Mouse (Mus musculus): Measurements from ENCODE around the gene Cfap300. TPM values are rescaled to one million over a fixed set of nuclear protein-coding genes. Genes with fewer than 3 reads are reported as not detected.

The Cfap300 gene
- polyA plus RNA-seq, 1 experiment from 2014 or later, result 13.0 TPM

GRCm38 (mm10) chr9:8003301-8004271 lies 39.0 kb downstream of the Cfap300 start:
- Histone ChIP-seq H3K9ac (peak overlapping the region; percentile 99), H3K9me3 (ENCODE audit: low read depth, low read length) (no peaks in the 10 kb centered on the region), H3K27ac (ENCODE audit: low read depth) (peak overlapping the region; percentile 99), H3K4me2 (peak overlapping the region; percentile 77), H3K4me3 (ENCODE audit: low read depth, low read length) (peak overlapping the region; percentile 92), H3K4me1 (ENCODE audit: insufficient read depth) (0 out of 2 replicates have a peak, but pooled peaks cover 4% of the 10 kb centered on the region), H3K36me3 (ENCODE audit: insufficient read depth) (peaks cover 25% of the 10 kb centered on the region), H3K27me3 (ENCODE audit: insufficient read depth, low read length) (no peaks in the 10 kb centered on the region)
- DNase-seq (peak; percentile 72), ATAC-seq (ENCODE audit: insufficient read depth) (peak; percentile 60)
- WGBS, result under 1% methylated on average over 76 of the region's 82 CpGs
- no peak for TF ChIP-seq CTCF (IDR thresholded peaks at IDR 0.05; ENCODE audit: low read depth)

- no peaks in the 10 kb centered on the region for H3K27me3 ChIP-seq (ENCODE audit: insufficient read depth, low read length)
- peak overlapping the region; percentile 77 for H3K4me2 ChIP-seq
- H3K36me3 ChIP-seq (ENCODE audit: insufficient read depth), result peaks cover 33% of the 10 kb centered on the region
- no peak for ATAC-seq (ENCODE audit: insufficient read depth)
- no peak for TF ChIP-seq CTCF (IDR thresholded peaks at IDR 0.05; ENCODE audit: low read depth)
- WGBS, result under 1% methylated on average over 12 of the region's 12 CpGs
- peak overlapping the region; percentile 99 for H3K27ac ChIP-seq (ENCODE audit: low read depth)
- H3K9me3 ChIP-seq (ENCODE audit: low read depth, low read length), result no peaks in the 10 kb centered on the region
- peak overlapping the region; percentile 99 for H3K9ac ChIP-seq
- 0 out of 2 replicates have a peak, but pooled peaks cover 4% of the 10 kb centered on the region for H3K4me1 ChIP-seq (ENCODE audit: insufficient read depth)
- H3K4me3 ChIP-seq (ENCODE audit: low read depth, low read length), result peak overlapping the region; percentile 92
- peak; percentile 67 for DNase-seq
Measured at GRCm38 (mm10) chr9:8002806-8003205, 39.8 kb downstream of the Cfap300 start.

GRCm38 (mm10) chr9:8001352-8001751 lies 41.3 kb downstream of the Cfap300 start:
- no peak for ATAC-seq (ENCODE audit: insufficient read depth)
- 0 out of 2 replicates have a peak, but pooled peaks cover 4% of the 10 kb centered on the region for H3K4me1 ChIP-seq (ENCODE audit: insufficient read depth)
- no peaks in the 10 kb centered on the region for H3K9me3 ChIP-seq (ENCODE audit: low read depth, low read length)
- peak overlapping the region; percentile 47 for H3K4me2 ChIP-seq
- H3K36me3 ChIP-seq (ENCODE audit: insufficient read depth), result peaks cover 39% of the 10 kb centered on the region
- H3K27me3 ChIP-seq (ENCODE audit: insufficient read depth, low read length), result no peaks in the 10 kb centered on the region
- no peak for TF ChIP-seq CTCF (IDR thresholded peaks at IDR 0.05; ENCODE audit: low read depth)
- H3K4me3 ChIP-seq (ENCODE audit: low read depth, low read length), result peak overlapping the region; percentile 16; the same call in 1 of the 2 replicates
- H3K27ac ChIP-seq (ENCODE audit: low read depth), result no peak overlapping the region
- WGBS, result 46% methylated on average over 7 of the region's 7 CpGs
- DNase-seq, result peak; percentile 50
- no peak overlapping the region for H3K9ac ChIP-seq

GRCm38 (mm10) chr9:7994275-7994674 lies 48.3 kb downstream of the Cfap300 start:
- Histone ChIP-seq H3K9me3 (ENCODE audit: low read depth, low read length) (no peaks in the 10 kb centered on the region), H3K4me1 (ENCODE audit: insufficient read depth) (no peaks in the 10 kb centered on the region), H3K36me3 (ENCODE audit: insufficient read depth) (peaks cover 53% of the 10 kb centered on the region), H3K9ac (no peak overlapping the region), H3K4me3 (ENCODE audit: low read depth, low read length) (no peak overlapping the region), H3K27ac (ENCODE audit: low read depth) (no peak overlapping the region), H3K27me3 (ENCODE audit: insufficient read depth, low read length) (no peaks in the 10 kb centered on the region), H3K4me2 (no peak overlapping the region)
- 73% methylated on average over 5 of the region's 5 CpGs for WGBS
- DNase-seq (peak; percentile 59), ATAC-seq (ENCODE audit: insufficient read depth) (no peak)
- no peak for TF ChIP-seq CTCF (IDR thresholded peaks at IDR 0.05; ENCODE audit: low read depth)

GRCm38 (mm10) chr9:7992651-7993050 lies 50.0 kb downstream of the Cfap300 start:
- H3K9me3 ChIP-seq (ENCODE audit: low read depth, low read length), result no peaks in the 10 kb centered on the region
- H3K9ac ChIP-seq, result no peak overlapping the region
- ATAC-seq (ENCODE audit: insufficient read depth) (no peak), DNase-seq (no peak)
- no peak overlapping the region for H3K27ac ChIP-seq (ENCODE audit: low read depth)
- no peaks in the 10 kb centered on the region for H3K4me1 ChIP-seq (ENCODE audit: insufficient read depth)
- H3K4me2 ChIP-seq, result no peak overlapping the region
- no peaks in the 10 kb centered on the region for H3K27me3 ChIP-seq (ENCODE audit: insufficient read depth, low read length)
- 53% methylated on average over 3 of the region's 3 CpGs for WGBS
- no peak for TF ChIP-seq CTCF (IDR thresholded peaks at IDR 0.05; ENCODE audit: low read depth)
- H3K4me3 ChIP-seq (ENCODE audit: low read depth, low read length), result no peak overlapping the region
- peaks cover 45% of the 10 kb centered on the region for H3K36me3 ChIP-seq (ENCODE audit: insufficient read depth)

- 74% methylated on average over 4 of the region's 4 CpGs for WGBS
- H3K4me3 ChIP-seq (ENCODE audit: low read depth, low read length), result no peak overlapping the region
- H3K27me3 ChIP-seq (ENCODE audit: insufficient read depth, low read length), result no peaks in the 10 kb centered on the region
- DNase-seq (peak; percentile 21), ATAC-seq (ENCODE audit: insufficient read depth) (no peak)
- H3K36me3 ChIP-seq (ENCODE audit: insufficient read depth), result peaks cover 41% of the 10 kb centered on the region
- H3K9me3 ChIP-seq (ENCODE audit: low read depth, low read length), result no peaks in the 10 kb centered on the region
- no peak overlapping the region for H3K9ac ChIP-seq
- no peak overlapping the region for H3K4me2 ChIP-seq
- TF ChIP-seq CTCF (IDR thresholded peaks at IDR 0.05; ENCODE audit: low read depth), result no peak
- no peak overlapping the region for H3K27ac ChIP-seq (ENCODE audit: low read depth)
- H3K4me1 ChIP-seq (ENCODE audit: insufficient read depth), result no peaks in the 10 kb centered on the region
Measured at GRCm38 (mm10) chr9:7990897-7991296, 51.7 kb downstream of the Cfap300 start.

- Histone ChIP-seq H3K4me3 (ENCODE audit: low read depth, low read length) (no peak overlapping the region), H3K36me3 (ENCODE audit: insufficient read depth) (peaks cover 38% of the 10 kb centered on the region), H3K4me1 (ENCODE audit: insufficient read depth) (no peaks in the 10 kb centered on the region), H3K9me3 (ENCODE audit: low read depth, low read length) (no peaks in the 10 kb centered on the region), H3K4me2 (no peak overlapping the region), H3K27ac (ENCODE audit: low read depth) (no peak overlapping the region), H3K9ac (no peak overlapping the region), H3K27me3 (ENCODE audit: insufficient read depth, low read length) (no peaks in the 10 kb centered on the region)
- TF ChIP-seq CTCF (IDR thresholded peaks at IDR 0.05; ENCODE audit: low read depth), result no peak
- ATAC-seq (ENCODE audit: insufficient read depth), result no peak
- DNase-seq, result no peak
- 77% methylated on average over 5 of the region's 5 CpGs for WGBS
Measured at GRCm38 (mm10) chr9:7987119-7987518, 55.5 kb downstream of the Cfap300 start.

All from lung, embryonic 14.5 days (tissue).